Mouse (Mus musculus) embryonic facial prominence, embryonic 10.5 days (tissue): ENCODE measurements around the gene Tnfrsf12a. TPM values are rescaled to one million over a fixed set of nuclear protein-coding genes. Genes with fewer than 3 reads are reported as not detected.

Experiments used
- DNase-seq: peaks from one replicate; pipeline ENCODE4 v3.0.0-alpha.2; 2017; ENCODE audit warnings: low spot score
- H3K27ac ChIP-seq: fragments of 300-500 bp; sonication (generic); replicated peaks from 2 replicates; pipeline ENCODE4 v1.5.1; 2016; ENCODE audit warnings: mild to moderate bottlenecking
- H3K27me3 ChIP-seq: fragments of 300-500 bp; sonication (generic); replicated peaks from 2 replicates; pipeline ENCODE4 v1.6.1; 2016; ENCODE audit warnings: low read depth, mild to moderate bottlenecking; ENCODE audit not compliant: poor library complexity, severe bottlenecking
- H3K36me3 ChIP-seq: fragments of 300-500 bp; sonication (generic); replicated peaks from 2 replicates; pipeline ENCODE4 v1.6.1; 2016; ENCODE audit warnings: mild to moderate bottlenecking, moderate library complexity
- H3K4me1 ChIP-seq: fragments of 300-500 bp; sonication (generic); 2 replicates; pipeline ENCODE4 v1.6.1; 2016
- H3K4me3 ChIP-seq: fragments of 300-500 bp; sonication (generic); 2 replicates; pipeline ENCODE4 v1.5.1; 2016; ENCODE audit warnings: mild to moderate bottlenecking, moderate library complexity
- H3K9me3 ChIP-seq: fragments of 300-500 bp; sonication (generic); 2 replicates; pipeline ENCODE4 v1.6.1; 2016; ENCODE audit warnings: mild to moderate bottlenecking
- WGBS: fragments of 180-500 bp; shearing (Covaris S2); methylation state at CpG from one replicate; pipeline ENCODE4 v1.1.7; 2016; 5-methylcytosine and 5-hydroxymethylcytosine counted together
- polyA plus RNA-seq: library from polyadenylated mRNA; unstranded; fragments of >200 nt; fragmentation: Nextera tagmentation; extraction: Ambion mirVana; gene quantifications from 2 replicates; pipeline ENCODE4 v1.2.1, GENCODE M21; 2016

Gene Tnfrsf12a
- polyA plus RNA-seq, 1 experiment from 2014 or later = 4.6 TPM

DNA sequence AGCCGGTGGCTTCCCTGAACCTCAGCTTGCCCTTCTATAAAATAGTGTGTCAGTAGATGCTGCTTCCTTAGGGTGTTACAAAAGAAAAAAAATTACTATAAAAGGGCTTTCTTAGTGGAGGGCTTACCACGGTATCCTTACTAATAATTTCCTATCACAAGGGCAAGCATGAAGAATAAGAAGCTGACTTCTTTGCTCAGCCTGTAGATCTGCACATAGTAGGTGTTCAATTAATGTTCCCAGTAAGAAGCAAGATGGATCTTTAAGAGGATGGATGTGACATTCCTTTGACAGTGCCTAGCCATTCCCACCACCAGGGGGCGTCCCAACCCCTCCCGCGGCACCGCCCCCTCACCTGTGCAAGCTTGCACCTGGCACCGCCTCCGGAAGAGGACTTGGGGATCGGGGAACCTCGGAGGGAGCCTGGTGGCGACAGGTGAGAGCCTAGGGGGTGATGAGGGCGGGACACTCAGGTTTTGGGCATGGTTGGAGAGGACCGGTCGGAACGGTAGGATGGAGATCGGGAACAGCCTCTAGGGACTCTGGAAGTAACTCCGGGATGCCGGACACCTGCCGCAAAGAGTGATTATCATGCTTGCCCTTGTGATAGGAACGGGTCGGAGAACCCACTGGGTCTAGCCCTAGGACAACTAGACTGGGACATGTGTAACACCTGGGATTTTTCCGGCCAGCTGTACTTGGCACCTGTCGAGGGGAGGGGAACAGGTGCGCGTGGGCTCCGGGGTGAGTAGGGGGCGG lies 17.0 kb downstream of the Tnfrsf12a start, which contains the start of gene Bicdl2:
TSS of gene Bicdl2 (plus strand) at position 390 of the 759 bp plus-strand sequence.
- 5% methylated on average over 27 of the region's 27 CpGs for WGBS
- H3K4me3 ChIP-seq = peak within 1 kb of the TSS; percentile 38
- peak; percentile 68 for DNase-seq

DNA sequence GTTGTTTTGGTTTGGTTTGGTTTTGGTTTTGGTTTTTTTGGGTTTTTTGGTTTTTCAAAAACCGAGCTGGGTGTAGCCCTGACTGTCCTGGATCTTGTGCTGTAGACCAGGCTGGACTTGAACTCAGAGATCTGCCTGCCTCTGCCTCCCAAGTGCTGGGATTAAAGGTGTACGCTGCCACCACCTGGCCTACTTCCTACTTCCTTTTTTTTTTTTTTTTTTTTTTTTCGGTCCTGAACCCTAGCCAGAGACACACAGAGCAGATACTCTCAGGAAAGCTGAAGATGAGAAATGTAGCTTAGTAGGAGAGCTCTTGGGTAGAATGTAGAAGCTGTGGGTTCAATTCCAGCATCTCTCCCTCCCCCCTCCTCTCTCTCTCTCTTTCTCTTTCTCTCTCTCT lies 18.8 kb downstream of the Tnfrsf12a start:
- peaks cover 12% of the 10 kb centered on the region for H3K4me1 ChIP-seq
- H3K27me3 ChIP-seq = peaks cover 48% of the 10 kb centered on the region
- H3K9me3 ChIP-seq = no peaks in the 10 kb centered on the region
- WGBS = 79% methylated on average over 3 of the region's 3 CpGs
- H3K27ac ChIP-seq = no peak overlapping the region
- DNase-seq = no peak
- no peak overlapping the region for H3K4me3 ChIP-seq
- H3K36me3 ChIP-seq = no peaks in the 10 kb centered on the region

More for the DNA sequence above, 17.0 kb downstream of the Tnfrsf12a start, which contains the start of gene Bicdl2:
- Histone ChIP-seq H3K4me1 (peaks cover 20% of the 10 kb centered on the region), H3K9me3 (no peaks in the 10 kb centered on the region), H3K27ac (no peak within 1 kb of the TSS), H3K36me3 (no peaks in the 10 kb centered on the region), H3K27me3 (peaks cover 52% of the 10 kb centered on the region)

DNA sequence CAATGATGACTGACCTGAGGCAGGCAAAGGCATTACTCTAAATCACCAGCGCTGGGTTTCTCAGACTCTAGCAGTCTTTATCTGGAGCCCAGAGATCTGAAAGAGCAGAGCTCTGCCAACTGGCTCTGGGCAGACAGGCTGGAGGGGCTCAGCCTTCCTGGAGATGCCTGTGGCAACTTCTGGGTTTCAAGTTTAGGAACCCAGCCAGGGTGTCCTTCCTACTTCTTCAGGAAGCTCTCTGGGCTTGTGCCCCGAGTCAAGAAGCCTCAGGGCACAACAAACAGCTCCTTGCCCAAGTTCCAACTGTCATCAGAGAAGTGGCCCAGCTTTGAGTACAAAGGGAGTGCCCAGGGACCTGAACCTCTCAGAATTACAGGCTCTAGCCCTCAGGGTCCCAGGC lies 22.9 kb downstream of the Tnfrsf12a start:
- Histone ChIP-seq H3K36me3 (no peaks in the 10 kb centered on the region), H3K9me3 (no peaks in the 10 kb centered on the region), H3K4me3 (no peak overlapping the region), H3K4me1 (no peaks in the 10 kb centered on the region), H3K27me3 (peaks cover 7% of the 10 kb centered on the region), H3K27ac (no peak overlapping the region)
- no peak for DNase-seq
- WGBS = 72% methylated on average over 2 of the region's 2 CpGs

DNA sequence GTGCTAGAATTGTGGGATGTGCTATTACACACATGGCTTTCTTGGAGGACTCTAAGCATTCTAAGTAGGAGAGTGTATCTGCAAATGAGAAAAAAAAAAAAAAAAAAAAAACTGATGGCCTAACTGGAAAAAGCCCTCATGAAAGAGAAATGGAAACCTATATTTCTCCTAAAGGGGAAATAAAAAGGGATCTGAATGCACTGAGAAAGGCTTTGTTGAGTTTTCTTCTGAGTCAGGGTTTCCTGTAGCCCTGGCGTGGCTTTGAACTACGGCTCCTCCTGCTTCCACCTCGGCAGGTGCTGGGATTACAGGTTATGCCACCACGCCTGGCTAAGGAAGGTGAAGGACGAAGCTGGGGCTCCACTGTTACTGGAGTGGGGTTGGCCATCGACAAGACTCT lies 23.3 kb downstream of the Tnfrsf12a start:
- no peak for DNase-seq
- 68% methylated on average over 6 of the region's 6 CpGs for WGBS
- Histone ChIP-seq H3K4me3 (no peak overlapping the region), H3K27ac (no peak overlapping the region), H3K36me3 (no peaks in the 10 kb centered on the region), H3K4me1 (no peaks in the 10 kb centered on the region), H3K9me3 (no peaks in the 10 kb centered on the region), H3K27me3 (peaks cover 3% of the 10 kb centered on the region; the same call in 1 of the 2 replicates)

DNA sequence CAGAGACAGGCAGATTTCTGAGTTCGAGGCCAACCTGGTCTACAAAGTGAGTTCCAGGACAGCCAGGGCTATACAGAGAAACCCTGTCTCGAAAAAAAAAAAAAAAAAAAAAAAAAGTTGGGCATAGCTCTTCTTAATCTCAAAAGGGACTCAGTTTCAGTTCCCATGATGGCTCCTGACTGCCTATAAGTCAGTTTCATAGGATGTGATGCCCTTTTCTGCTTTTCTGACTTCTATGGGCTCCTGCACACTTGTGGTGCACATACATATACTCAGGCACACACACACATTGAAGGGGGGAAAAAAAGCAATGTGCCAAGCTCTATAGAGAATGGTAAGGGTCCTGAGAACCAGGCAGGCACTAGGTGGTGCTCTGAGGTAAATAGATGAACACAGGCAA lies 23.9 kb downstream of the Tnfrsf12a start:
- 66% methylated on average over 2 of the region's 2 CpGs for WGBS
- no peak overlapping the region for H3K27ac ChIP-seq

DNA sequence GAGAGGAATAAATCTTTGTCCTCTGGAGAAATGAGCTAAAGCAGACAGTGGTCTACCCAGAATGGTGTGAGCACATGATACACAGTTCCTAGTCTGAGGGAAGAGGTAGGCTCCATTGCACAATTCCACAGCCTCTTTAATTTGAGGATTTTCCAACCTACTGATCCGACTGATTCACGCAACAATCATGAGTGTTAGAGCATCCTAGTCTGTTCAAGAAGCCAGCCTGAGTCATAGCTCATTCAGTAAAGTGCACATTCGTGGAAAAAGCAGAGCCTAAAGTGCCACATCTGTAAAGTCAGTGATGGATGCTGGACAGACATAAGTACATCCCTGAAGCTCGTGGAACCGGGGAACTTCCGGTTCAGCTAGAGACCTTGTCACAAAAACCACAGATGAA lies 25.9 kb downstream of the Tnfrsf12a start:
- no peak for DNase-seq
- peaks cover 10% of the 10 kb centered on the region for H3K27me3 ChIP-seq
- 88% methylated on average over 6 of the region's 6 CpGs for WGBS
- no peaks in the 10 kb centered on the region for H3K4me1 ChIP-seq
- no peaks in the 10 kb centered on the region for H3K9me3 ChIP-seq
- no peaks in the 10 kb centered on the region for H3K36me3 ChIP-seq
- H3K4me3 ChIP-seq = no peak overlapping the region
- H3K27ac ChIP-seq = no peak overlapping the region

More for the DNA sequence above, 23.9 kb downstream of the Tnfrsf12a start:
- Histone ChIP-seq H3K4me3 (no peak overlapping the region), H3K9me3 (no peaks in the 10 kb centered on the region), H3K27me3 (no peaks in the 10 kb centered on the region), H3K4me1 (no peaks in the 10 kb centered on the region), H3K36me3 (no peaks in the 10 kb centered on the region)
- DNase-seq = no peak

DNA sequence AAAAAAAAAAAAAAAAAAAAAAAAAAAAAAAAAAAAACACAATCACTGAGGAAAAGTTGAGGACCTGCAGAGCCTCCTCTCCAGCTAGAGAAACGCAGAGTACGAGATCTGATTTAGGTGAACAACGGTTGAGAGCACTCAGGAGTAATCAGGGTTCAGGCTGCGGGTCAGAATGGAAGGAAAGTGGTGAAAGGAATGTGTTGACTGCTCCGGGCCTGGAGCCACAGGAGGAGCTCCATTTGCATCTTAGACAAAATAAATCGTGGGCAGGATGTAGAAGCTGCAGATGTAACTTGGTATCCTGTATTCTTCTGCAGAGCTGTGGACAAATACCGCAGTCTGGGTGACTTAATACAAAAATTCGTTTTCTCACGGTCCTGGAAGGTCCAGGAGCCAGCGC lies 31.4 kb downstream of the Tnfrsf12a start:
- no peak overlapping the region for H3K4me3 ChIP-seq
- H3K36me3 ChIP-seq = no peaks in the 10 kb centered on the region
- H3K9me3 ChIP-seq = no peaks in the 10 kb centered on the region
- H3K27me3 ChIP-seq = peaks cover 43% of the 10 kb centered on the region
- peaks cover 11% of the 10 kb centered on the region for H3K4me1 ChIP-seq
- 28% methylated on average over 10 of the region's 10 CpGs for WGBS
- DNase-seq = no peak
- H3K27ac ChIP-seq = no peak overlapping the region

DNA sequence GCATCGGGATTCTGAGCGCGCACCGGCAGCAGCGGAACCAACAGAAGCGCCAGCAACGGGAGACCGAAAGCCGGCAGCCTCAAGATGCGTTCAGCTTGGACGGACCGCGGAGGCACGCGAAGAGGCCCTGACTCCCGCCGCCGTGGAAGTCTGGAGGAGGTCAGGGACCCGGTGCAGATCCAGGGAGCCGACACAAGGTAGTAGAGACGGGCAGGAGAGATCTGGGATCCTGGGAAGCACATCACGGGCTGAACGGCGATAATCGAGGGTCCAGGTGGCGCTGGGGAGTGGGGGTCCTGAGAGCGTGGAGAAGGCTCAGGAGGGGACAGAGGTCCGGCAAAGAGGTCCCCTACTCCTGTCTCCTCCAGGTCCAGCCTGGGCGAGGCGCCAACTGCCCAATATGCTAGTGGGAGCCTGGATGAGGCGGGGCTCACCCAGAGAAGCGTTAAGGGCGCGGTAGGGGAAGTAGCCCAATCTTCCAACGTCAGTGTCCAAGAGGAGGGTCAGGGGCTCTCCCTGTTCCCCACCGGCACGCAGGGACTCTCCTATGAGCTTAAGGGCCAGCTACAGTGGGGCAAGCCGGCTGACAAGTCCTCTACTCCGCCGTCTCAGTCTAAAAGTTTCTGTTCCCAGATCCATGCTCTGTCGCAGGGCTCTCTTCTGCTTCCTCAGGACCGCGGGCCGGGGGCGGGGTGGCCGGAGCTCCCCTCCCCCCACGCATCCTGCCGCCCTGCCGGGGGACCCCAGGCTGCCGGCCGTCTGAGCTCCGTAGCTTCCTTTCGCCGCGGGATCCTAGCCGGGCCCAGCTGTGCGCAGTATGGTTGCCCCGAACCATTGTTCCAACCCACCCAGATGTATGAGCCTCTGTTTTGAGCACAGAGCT lies 32.4 kb downstream of the Tnfrsf12a start, which contains the start of gene Mmp25:
TSS of gene Mmp25 (minus strand) at position 665 of the 883 bp plus-strand sequence.
- DNase-seq = peak; percentile 62
- Histone ChIP-seq H3K27me3 (peaks cover 43% of the 10 kb centered on the region), H3K4me3 (peak within 1 kb of the TSS; percentile 62), H3K27ac (peak within 1 kb of the TSS; percentile 72), H3K36me3 (no peaks in the 10 kb centered on the region), H3K9me3 (no peaks in the 10 kb centered on the region), H3K4me1 (peaks cover 11% of the 10 kb centered on the region)
- WGBS = under 1% methylated on average over 58 of the region's 58 CpGs

DNA sequence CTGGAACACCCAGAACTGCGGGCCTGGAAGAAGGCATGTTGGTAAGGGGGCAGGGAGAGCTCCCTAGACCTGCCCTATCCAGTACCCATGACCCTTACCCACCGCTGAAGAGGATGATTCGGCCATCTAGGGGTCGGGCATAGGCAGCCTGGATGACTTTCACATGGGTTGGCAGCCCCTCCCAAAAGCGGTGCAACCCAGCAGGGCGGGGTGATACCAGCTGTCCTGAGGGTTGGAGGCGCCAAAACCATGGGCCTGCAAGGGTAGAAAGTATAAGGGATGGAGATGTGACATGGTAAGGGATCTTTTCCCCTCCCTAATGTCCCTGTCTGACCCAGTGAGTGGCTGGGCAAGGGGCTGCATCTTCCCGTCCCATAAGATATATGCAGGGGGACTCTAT lies 46.0 kb downstream of the Tnfrsf12a start:
- H3K27ac ChIP-seq = no peak overlapping the region
- 84% methylated on average over 8 of the region's 8 CpGs for WGBS
- H3K4me3 ChIP-seq = no peak overlapping the region
- peaks cover 10% of the 10 kb centered on the region for H3K27me3 ChIP-seq
- no peak for DNase-seq
- peaks cover 9% of the 10 kb centered on the region for H3K4me1 ChIP-seq
- H3K9me3 ChIP-seq = no peaks in the 10 kb centered on the region
- no peaks in the 10 kb centered on the region for H3K36me3 ChIP-seq

DNA sequence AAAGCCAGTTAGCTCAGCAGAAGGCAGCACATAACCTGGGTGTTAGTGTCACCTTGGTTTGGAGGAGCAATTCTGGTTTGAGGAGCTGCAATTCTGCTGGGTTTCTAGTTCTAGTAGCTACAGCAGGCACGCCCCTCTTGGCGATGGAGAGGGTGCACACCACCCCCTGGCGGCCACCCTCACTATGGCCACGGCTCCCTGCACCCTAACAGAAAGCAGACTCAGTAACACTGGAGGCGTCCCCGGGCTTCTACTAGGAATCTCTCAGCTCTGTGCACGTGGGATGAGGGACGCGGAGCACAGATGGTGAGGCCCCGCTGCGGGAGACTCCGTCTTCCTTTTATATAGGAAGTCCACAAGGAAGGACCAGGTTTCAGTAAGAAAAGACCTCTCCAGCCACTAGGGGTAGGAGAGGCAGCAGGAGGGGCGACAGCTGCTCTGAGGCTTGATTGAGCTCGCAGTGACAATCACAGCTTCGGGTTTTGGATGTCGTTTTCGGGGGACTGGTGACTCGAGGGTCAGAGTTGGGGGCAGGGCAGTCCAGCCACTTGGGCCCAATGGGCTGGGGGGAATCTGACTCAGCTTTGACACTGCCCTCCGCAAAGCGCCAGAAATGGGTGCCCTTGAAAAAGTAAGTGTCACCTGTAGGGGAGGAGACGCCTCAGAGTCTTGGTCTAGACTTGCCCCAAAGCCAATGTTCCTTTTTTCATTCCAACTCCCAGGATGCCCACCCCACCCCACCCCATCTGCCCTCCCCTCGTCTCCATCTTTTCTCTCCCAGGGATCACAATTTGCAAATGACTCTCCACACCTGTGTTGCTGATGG lies 46.9 kb downstream of the Tnfrsf12a start:
- no peak overlapping the region for H3K27ac ChIP-seq
- no peaks in the 10 kb centered on the region for H3K36me3 ChIP-seq
- peaks cover 9% of the 10 kb centered on the region for H3K4me1 ChIP-seq
- peaks cover 10% of the 10 kb centered on the region for H3K27me3 ChIP-seq
- 18% methylated on average over 22 of the region's 22 CpGs for WGBS
- DNase-seq = peak; percentile 87
- no peaks in the 10 kb centered on the region for H3K9me3 ChIP-seq
- peak overlapping the region; percentile 45 for H3K4me3 ChIP-seq

DNA sequence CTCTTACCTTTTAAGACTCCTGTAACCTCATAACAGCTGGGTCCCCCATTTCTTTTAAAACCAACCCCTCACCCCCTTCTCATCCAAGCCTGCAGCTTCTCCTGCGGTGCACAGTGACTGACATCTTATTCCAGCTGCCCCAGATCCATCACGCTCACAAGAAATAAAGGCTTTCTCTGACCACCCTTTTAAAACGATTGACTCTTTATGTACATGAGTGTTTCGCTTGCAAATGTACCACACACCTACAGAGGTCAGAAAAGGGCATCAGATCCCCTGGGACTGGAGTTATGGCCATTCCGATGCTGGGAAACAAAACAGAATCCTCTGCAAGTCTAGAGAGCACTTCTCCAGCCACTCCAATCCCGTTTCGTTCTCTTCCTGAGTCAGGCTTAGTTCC lies 49.5 kb downstream of the Tnfrsf12a start:
- H3K27me3 ChIP-seq = peaks cover 10% of the 10 kb centered on the region
- H3K9me3 ChIP-seq = no peaks in the 10 kb centered on the region
- peaks cover 9% of the 10 kb centered on the region for H3K4me1 ChIP-seq
- H3K36me3 ChIP-seq = no peaks in the 10 kb centered on the region
- DNase-seq = no peak
- no peak overlapping the region for H3K4me3 ChIP-seq
- no peak overlapping the region for H3K27ac ChIP-seq
- WGBS = 43% methylated on average over 7 of the region's 7 CpGs
